Mouse (Mus musculus): ENCODE measurements around the gene 4921511M17Rik. TPM values are rescaled to one million over a fixed set of nuclear protein-coding genes. Genes with fewer than 3 reads are reported as not detected.
"Not testable (repeated sequence)": the region's sequence is repeated elsewhere in the genome, so short reads cannot be mapped to it uniquely, and the experiment has no call there.

Gene 4921511M17Rik
- not detected in 2 replicates for polyA plus RNA-seq (2014; fragmentation: Nextera tagmentation; extraction: Ambion mirVana)

DNA sequence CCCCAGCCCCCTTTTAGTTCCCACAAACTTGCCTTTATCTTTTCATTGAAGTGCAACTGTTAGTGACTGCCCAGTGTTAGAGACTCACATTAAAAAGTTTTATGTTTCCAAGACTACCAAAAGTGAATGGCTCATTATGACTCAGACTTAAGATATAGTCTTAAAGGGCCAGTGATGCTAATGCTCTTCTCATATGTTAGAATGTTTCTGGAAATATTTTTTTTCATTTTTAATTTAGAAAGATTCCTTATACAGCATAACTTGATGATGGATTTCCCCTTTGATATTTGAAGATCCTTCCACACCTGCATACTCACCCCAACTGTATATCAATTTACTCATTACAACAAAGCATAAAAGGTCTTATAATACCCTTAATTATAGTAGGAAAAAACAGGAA lies at the start of gene 4921511M17Rik:
4921511M17Rik (minus strand) TSS at position 101 of the 400 bp plus-strand sequence.
- ATAC-seq (ENCODE audit: insufficient number of reproducible peaks, insufficient read depth, low FRiP score, low read depth); H3K4me3 ChIP-seq (ENCODE audit: low read depth, low read length); H3K27ac ChIP-seq (ENCODE audit: low read length); H3K4me1 ChIP-seq (ENCODE audit: control insufficient read depth, insufficient read depth, low read length); H3K9ac ChIP-seq (replicated peaks; ENCODE audit: low read depth, low read length); H3K4me2 ChIP-seq (replicated peaks; ENCODE audit: low read depth, low read length); H3K9me3 ChIP-seq (ENCODE audit: control insufficient read depth, low read depth, low read length); H3K36me3 ChIP-seq (ENCODE audit: control insufficient read depth, insufficient read depth, low read length); H3K27me3 ChIP-seq (ENCODE audit: control insufficient read depth, insufficient read depth, low read length): not testable (repeated sequence)

DNA sequence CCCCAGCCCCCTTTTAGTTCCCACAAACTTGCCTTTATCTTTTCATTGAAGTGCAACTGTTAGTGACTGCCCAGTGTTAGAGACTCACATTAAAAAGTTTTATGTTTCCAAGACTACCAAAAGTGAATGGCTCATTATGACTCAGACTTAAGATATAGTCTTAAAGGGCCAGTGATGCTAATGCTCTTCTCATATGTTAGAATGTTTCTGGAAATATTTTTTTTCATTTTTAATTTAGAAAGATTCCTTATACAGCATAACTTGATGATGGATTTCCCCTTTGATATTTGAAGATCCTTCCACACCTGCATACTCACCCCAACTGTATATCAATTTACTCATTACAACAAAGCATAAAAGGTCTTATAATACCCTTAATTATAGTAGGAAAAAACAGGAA lies 21.3 kb upstream of the 4921511M17Rik start, which contains the start of gene Gm10057:
Gm10057 (minus strand) TSS at position 101 of the 400 bp plus-strand sequence.
- H3K4me3 ChIP-seq (ENCODE audit: low read depth, low read length); H3K9ac ChIP-seq (replicated peaks; ENCODE audit: low read depth, low read length); H3K36me3 ChIP-seq (ENCODE audit: control insufficient read depth, insufficient read depth, low read length); H3K9me3 ChIP-seq (ENCODE audit: control insufficient read depth, low read depth, low read length); H3K27ac ChIP-seq (ENCODE audit: low read length); H3K27me3 ChIP-seq (ENCODE audit: control insufficient read depth, insufficient read depth, low read length); ATAC-seq (ENCODE audit: insufficient number of reproducible peaks, insufficient read depth, low FRiP score, low read depth); H3K4me2 ChIP-seq (replicated peaks; ENCODE audit: low read depth, low read length); H3K4me1 ChIP-seq (ENCODE audit: control insufficient read depth, insufficient read depth, low read length): not testable (repeated sequence)

DNA sequence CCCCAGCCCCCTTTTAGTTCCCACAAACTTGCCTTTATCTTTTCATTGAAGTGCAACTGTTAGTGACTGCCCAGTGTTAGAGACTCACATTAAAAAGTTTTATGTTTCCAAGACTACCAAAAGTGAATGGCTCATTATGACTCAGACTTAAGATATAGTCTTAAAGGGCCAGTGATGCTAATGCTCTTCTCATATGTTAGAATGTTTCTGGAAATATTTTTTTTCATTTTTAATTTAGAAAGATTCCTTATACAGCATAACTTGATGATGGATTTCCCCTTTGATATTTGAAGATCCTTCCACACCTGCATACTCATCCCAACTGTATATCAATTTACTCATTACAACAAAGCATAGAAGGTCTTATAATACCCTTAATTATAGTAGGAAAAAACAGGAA lies 21.1 kb downstream of the 4921511M17Rik start, which contains the start of gene Samt1:
Samt1 (minus strand) TSS at position 101 of the 400 bp plus-strand sequence.
- H3K4me3 ChIP-seq (ENCODE audit: low read depth, low read length); H3K9ac ChIP-seq (replicated peaks; ENCODE audit: low read depth, low read length); H3K27ac ChIP-seq (ENCODE audit: low read length); H3K9me3 ChIP-seq (ENCODE audit: control insufficient read depth, low read depth, low read length); H3K36me3 ChIP-seq (ENCODE audit: control insufficient read depth, insufficient read depth, low read length); H3K27me3 ChIP-seq (ENCODE audit: control insufficient read depth, insufficient read depth, low read length); ATAC-seq (ENCODE audit: insufficient number of reproducible peaks, insufficient read depth, low FRiP score, low read depth); H3K4me2 ChIP-seq (replicated peaks; ENCODE audit: low read depth, low read length); H3K4me1 ChIP-seq (ENCODE audit: control insufficient read depth, insufficient read depth, low read length): not testable (repeated sequence)

DNA sequence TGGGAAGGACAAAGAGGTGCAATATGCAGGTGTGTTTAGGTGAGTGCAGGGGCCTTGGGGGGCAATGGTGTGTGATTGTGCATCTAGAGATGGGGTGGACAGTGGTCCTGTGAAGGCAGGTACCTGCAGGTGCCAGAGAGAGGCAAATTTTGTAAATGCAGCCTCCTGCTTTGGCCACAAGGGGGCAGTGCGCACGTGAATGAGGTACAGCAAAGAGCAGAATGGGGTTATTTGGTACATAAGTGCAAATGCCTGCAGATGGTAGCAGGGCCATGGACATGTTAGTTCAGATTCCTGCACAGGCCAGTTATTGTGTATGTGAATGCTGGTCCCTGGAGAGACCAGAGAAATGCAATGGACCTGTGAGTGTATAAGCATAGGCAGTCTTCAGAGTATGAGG lies 56.7 kb downstream of the 4921511M17Rik start:
- H3K4me1 ChIP-seq (ENCODE audit: control insufficient read depth, insufficient read depth, low read length); H3K36me3 ChIP-seq (ENCODE audit: control insufficient read depth, insufficient read depth, low read length); H3K27me3 ChIP-seq (ENCODE audit: control insufficient read depth, insufficient read depth, low read length); H3K4me2 ChIP-seq (replicated peaks; ENCODE audit: low read depth, low read length); H3K4me3 ChIP-seq (ENCODE audit: low read depth, low read length); H3K27ac ChIP-seq (ENCODE audit: low read length); H3K9ac ChIP-seq (replicated peaks; ENCODE audit: low read depth, low read length); H3K9me3 ChIP-seq (ENCODE audit: control insufficient read depth, low read depth, low read length); ATAC-seq (ENCODE audit: insufficient number of reproducible peaks, insufficient read depth, low FRiP score, low read depth): not testable (repeated sequence)
- WGBS = no CpG with 5 or more reads among the region's 2 CpGs

DNA sequence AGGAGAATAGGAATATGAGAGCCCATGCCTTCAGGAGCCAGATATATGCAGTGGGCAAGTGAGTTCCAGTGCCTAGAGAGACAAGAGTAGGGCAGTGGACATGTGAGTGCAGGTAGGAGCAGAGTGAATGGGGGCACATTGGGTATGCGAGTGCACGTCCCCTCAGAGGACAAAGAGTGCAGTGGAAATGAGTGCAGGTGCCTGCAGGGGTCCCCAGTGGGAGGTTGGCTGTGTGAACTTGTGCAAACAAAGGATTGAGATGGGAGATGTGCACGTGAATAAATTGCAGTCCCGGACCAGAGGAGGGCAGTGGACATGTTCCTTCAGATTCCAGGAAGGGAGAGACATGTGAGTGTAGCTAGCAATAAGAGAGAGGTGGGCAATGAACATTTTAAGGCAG lies 57.2 kb downstream of the 4921511M17Rik start:
- not testable (repeated sequence) for H3K9me3 ChIP-seq (ENCODE audit: control insufficient read depth, low read depth, low read length); ATAC-seq (ENCODE audit: insufficient number of reproducible peaks, insufficient read depth, low FRiP score, low read depth); H3K4me3 ChIP-seq (ENCODE audit: low read depth, low read length); H3K36me3 ChIP-seq (ENCODE audit: control insufficient read depth, insufficient read depth, low read length); H3K9ac ChIP-seq (replicated peaks; ENCODE audit: low read depth, low read length); H3K4me1 ChIP-seq (ENCODE audit: control insufficient read depth, insufficient read depth, low read length); H3K27ac ChIP-seq (ENCODE audit: low read length); H3K4me2 ChIP-seq (replicated peaks; ENCODE audit: low read depth, low read length); H3K27me3 ChIP-seq (ENCODE audit: control insufficient read depth, insufficient read depth, low read length)
- WGBS = 22% methylated on average over 4 of the region's 4 CpGs

DNA sequence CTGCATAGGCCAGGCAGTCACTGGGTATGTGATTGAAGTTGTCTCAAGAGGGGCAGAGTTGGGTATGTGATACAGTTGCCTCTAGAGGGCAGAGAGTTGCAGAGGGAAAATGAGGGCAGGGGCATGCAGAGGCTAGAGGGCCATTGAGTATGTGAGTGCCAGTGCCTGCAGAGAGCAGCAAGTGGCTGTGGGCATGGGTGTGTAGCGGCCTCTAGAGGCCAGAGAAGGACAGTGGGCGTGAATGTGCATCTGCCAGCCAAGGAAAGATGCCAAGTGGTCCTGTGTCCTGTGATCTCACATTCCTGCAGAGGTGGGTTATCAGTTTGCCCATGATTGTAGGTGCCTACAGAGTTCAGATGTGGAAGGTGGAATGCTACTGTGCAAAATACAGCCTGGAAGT lies 59.2 kb downstream of the 4921511M17Rik start:
- H3K9me3 ChIP-seq (ENCODE audit: control insufficient read depth, low read depth, low read length) = no peaks in the 10 kb centered on the region
- WGBS = 39% methylated on average over 2 of the region's 2 CpGs

More for the DNA sequence above, 59.2 kb downstream of the 4921511M17Rik start:
- Histone ChIP-seq H3K9ac (replicated peaks; ENCODE audit: low read depth, low read length) (no peak overlapping the region), H3K27ac (ENCODE audit: low read length) (no peak overlapping the region), H3K27me3 (ENCODE audit: control insufficient read depth, insufficient read depth, low read length) (no peaks in the 10 kb centered on the region), H3K4me2 (replicated peaks; ENCODE audit: low read depth, low read length) (no peak overlapping the region), H3K4me3 (ENCODE audit: low read depth, low read length) (no peak overlapping the region), H3K4me1 (ENCODE audit: control insufficient read depth, insufficient read depth, low read length) (no peaks in the 10 kb centered on the region), H3K36me3 (ENCODE audit: control insufficient read depth, insufficient read depth, low read length) (no peaks in the 10 kb centered on the region)
- ATAC-seq (ENCODE audit: insufficient number of reproducible peaks, insufficient read depth, low FRiP score, low read depth) = no peak

Other genes starting within 250 kb of the 4921511M17Rik start
- gene Spin2c, start 201.6 kb downstream of the 4921511M17Rik start, polyA plus RNA-seq (2014; fragmentation: Nextera tagmentation; extraction: Ambion mirVana) = 16.4 and 17.0 TPM in 2 replicates
- gene Samt1, start 21.2 kb downstream of the 4921511M17Rik start, polyA plus RNA-seq (2014; fragmentation: Nextera tagmentation; extraction: Ambion mirVana) = not detected in 2 replicates
- gene Gm10057, start 21.2 kb upstream of the 4921511M17Rik start, polyA plus RNA-seq (2014; fragmentation: Nextera tagmentation; extraction: Ambion mirVana) = not detected in 2 replicates
- gene Gm15140, start 86.9 kb upstream of the 4921511M17Rik start, polyA plus RNA-seq (2014; fragmentation: Nextera tagmentation; extraction: Ambion mirVana) = not detected in 2 replicates